ENCODE assay signal across 16 mouse cellular contexts in genomic region chr4:137936134-137936533, GRCm38 (mm10).
"Had no signal": no experiment of that assay in that cellular context is flagged by ENCODE, and none has a peak within 500 bp of the region (broad histone marks: within the 10 kb centered on the region; RNA-seq: fewer than 3 reads in every experiment).

No protein-coding gene starts in this region.

- H3K4me2 ChIP-seq: neural tube, embryonic 13.5 days; neural tube, embryonic 15.5 days; stomach, embryonic 15.5 days had no signal

- H3K9me3 ChIP-seq: neural tube, embryonic 13.5 days; neural tube, embryonic 15.5 days; stomach, embryonic 15.5 days had no signal

- H3K27me3 ChIP-seq: neural tube, embryonic 13.5 days; neural tube, embryonic 15.5 days; stomach, embryonic 15.5 days had no signal

- H3K9ac ChIP-seq: neural tube, embryonic 13.5 days; neural tube, embryonic 15.5 days; stomach, embryonic 15.5 days had no signal

- H3K27ac ChIP-seq: neural tube, embryonic 13.5 days; neural tube, embryonic 15.5 days; stomach, embryonic 15.5 days; stomach, postnatal 0 days had no signal

- H3K4me3 ChIP-seq: neural tube, embryonic 13.5 days; neural tube, embryonic 15.5 days; stomach, embryonic 15.5 days had no signal

- DNase-seq: retina, postnatal 1 day; right cerebral cortex, adult 18-20 months; right cerebral cortex, postnatal 14 days; right cerebral cortex, postnatal 25 days; right cerebral cortex, postnatal 4 days; spleen, adult 18-20 months; thymus, adult 18-20 months; thymus, adult 2 months; thymus, postnatal 14 days; thymus, postnatal 25 days; thymus, postnatal 36 days; thymus, postnatal 4 days had no signal
